10 mouse cellular contexts compared by ENCODE assay signal in the genomic region with DNA sequence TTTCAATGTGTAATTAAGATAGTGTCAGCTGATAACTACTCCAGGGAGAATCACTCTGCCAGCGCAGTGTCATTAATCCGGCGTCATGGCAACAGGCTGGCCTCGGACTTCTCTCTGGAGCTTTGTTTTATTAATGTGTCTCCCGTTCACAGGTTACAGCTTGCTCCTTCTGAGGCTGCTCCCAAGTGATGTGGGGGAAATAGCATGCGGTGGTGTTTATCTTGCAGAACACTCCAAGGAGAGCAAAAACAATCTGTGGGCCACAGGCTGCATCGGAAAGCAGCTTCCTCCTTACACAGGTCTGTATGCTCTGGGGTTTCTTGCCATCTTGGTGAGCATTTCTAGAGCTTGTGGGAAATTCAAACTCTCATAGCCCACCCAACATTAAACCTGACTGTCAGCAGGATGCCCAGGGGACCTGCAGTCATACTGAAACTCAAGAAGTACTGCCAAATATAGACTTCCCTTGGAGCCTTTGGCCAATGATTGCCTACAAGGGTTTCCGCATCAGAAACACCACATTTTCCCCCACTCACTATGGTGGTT. TPM values are rescaled to one million over a fixed set of nuclear protein-coding genes. Genes with fewer than 3 reads are reported as not detected.
DNase-seq lines count a peak whose midpoint lies in the region; ATAC-seq and TF ChIP-seq lines count a peak whose summit lies in the region.
"Had no signal": no experiment of that assay in that cellular context is flagged by ENCODE, and none has a peak within 500 bp of the region (broad histone marks: within the 10 kb centered on the region; RNA-seq: fewer than 3 reads in every experiment).

No protein-coding gene starts in this region.

- H3K27me3 ChIP-seq in forebrain, embryonic 10.5 days (ENCODE audit: poor library complexity, severe bottlenecking): no peaks in the 10 kb centered on the region
- H3K27me3 ChIP-seq in lung, postnatal 0 days (replicated peaks; ENCODE audit: insufficient read depth, low read length): no peaks in the 10 kb centered on the region

- DNase-seq in adrenal gland, adult 2 months: peak; percentile 10
- no peak for DNase-seq in adrenal gland, adult 18-20 months (ENCODE audit: low spot score in 2 of 2)
- DNase-seq in 416B (ENCODE audit: low read depth): peak; percentile 17
- peak; percentile 39 for DNase-seq in forebrain, embryonic 10.5 days (ENCODE audit: extremely low spot score, low spot score)
- no peak for DNase-seq in lung, postnatal 0 days (ENCODE audit: low spot score)
- DNase-seq in gastrocnemius, postnatal 36 days: no peak
- DNase-seq: heart, postnatal 36 days had no signal

- H3K27ac ChIP-seq in forebrain, embryonic 10.5 days: no peak overlapping the region
- no peak overlapping the region for H3K27ac ChIP-seq in lung, postnatal 0 days (ENCODE audit: low read length)
- H3K27ac ChIP-seq: limb, embryonic 12.5 days had no signal

- ATAC-seq in megakaryocyte-erythroid progenitor cell, adult 5-6 weeks (replicated peaks; ENCODE audit: low FRiP score, low TSS enrichment, poor library complexity, severe bottlenecking): 0 out of 2 replicates have a peak, but pooled peaks have one; percentile 41
- ATAC-seq in lung, postnatal 0 days: no peak
- no peak for ATAC-seq in cerebellum, adult (ENCODE audit: insufficient number of reproducible peaks, low FRiP score, low TSS enrichment)

- no peak overlapping the region for H3K4me2 ChIP-seq in lung, postnatal 0 days (replicated peaks; ENCODE audit: low read depth, low read length)
- H3K4me2 ChIP-seq: limb, embryonic 12.5 days had no signal

- H3K36me3 ChIP-seq in forebrain, embryonic 10.5 days (replicated peaks): no peaks in the 10 kb centered on the region
- H3K36me3 ChIP-seq in lung, postnatal 0 days (ENCODE audit: insufficient read depth, low read length): no peaks in the 10 kb centered on the region
- H3K36me3 ChIP-seq: limb, embryonic 12.5 days had no signal

- TF ChIP-seq EP300 in lung, postnatal 0 days (IDR thresholded peaks at IDR 0.05): no peak

- H3K9ac ChIP-seq in lung, postnatal 0 days (replicated peaks; ENCODE audit: low read depth): no peak overlapping the region
- H3K9ac ChIP-seq: limb, embryonic 12.5 days had no signal

- TF ChIP-seq CTCF in lung, postnatal 0 days (IDR thresholded peaks at IDR 0.05): no peak

- peaks cover 23% of the 10 kb centered on the region for H3K4me1 ChIP-seq in forebrain, embryonic 10.5 days
- H3K4me1 ChIP-seq in lung, postnatal 0 days (ENCODE audit: insufficient read depth, low read depth, low read length): no peaks in the 10 kb centered on the region
- H3K4me1 ChIP-seq: limb, embryonic 12.5 days had no signal

- 42% methylated on average over 8 of the region's 8 CpGs for WGBS in forebrain, embryonic 10.5 days
- WGBS in lung, postnatal 0 days: 16% methylated on average over 8 of the region's 8 CpGs

- no peak overlapping the region for H3K4me3 ChIP-seq in forebrain, embryonic 10.5 days
- H3K4me3 ChIP-seq in lung, postnatal 0 days (ENCODE audit: low read depth, low read length): no peak overlapping the region
- H3K4me3 ChIP-seq: limb, embryonic 12.5 days had no signal

- H3K9me3 ChIP-seq in forebrain, embryonic 10.5 days: no peaks in the 10 kb centered on the region
- H3K9me3 ChIP-seq in lung, postnatal 0 days (ENCODE audit: low read length): no peaks in the 10 kb centered on the region
- H3K9me3 ChIP-seq: limb, embryonic 12.5 days had no signal

- intact Hi-C loops in gastrocnemius, postnatal 36 days (cut with DNase I): no loop called here

RNA-seq across cellular contexts. Expression of a gene that starts 25.4 kb away (rescaled TPM):
- total RNA-seq in adrenal gland, adult 2 months (2021): under 1 TPM in 1 of 2 experiments, not detected in 1; 0.21 TPM
- polyA plus RNA-seq in adrenal gland, adult 2 months (2012; rRNA removed): not detected in 2 replicates
- under 1 TPM in 1 of 2 experiments, not detected in 1; 0.29 TPM for total RNA-seq in adrenal gland, adult 18-20 months (2021)
- polyA plus RNA-seq in forebrain, embryonic 10.5 days (2016; fragmentation: Nextera tagmentation; extraction: Ambion mirVana): 1.2 and 1.4 TPM in 2 replicates
- not detected in 2 replicates for total RNA-seq in megakaryocyte-erythroid progenitor cell, adult 5-6 weeks (2014; fragmentation: Nextera tagmentation)
- total RNA-seq in megakaryocyte-erythroid progenitor cell, adult 5-6 weeks (2017): not detected in 2 replicates
- polyA plus RNA-seq in lung, postnatal 0 days (2015; fragmentation: Nextera tagmentation; extraction: Ambion mirVana): not detected in 2 replicates
- not detected for total RNA-seq in gastrocnemius, postnatal 36 days (2021)
- total RNA-seq: heart, postnatal 36 days had no signal

RNA-seq across cellular contexts. Expression of a gene that starts 44.1 kb away (rescaled TPM):
- total RNA-seq in adrenal gland, adult 2 months (2021): 10 to 100 TPM; 30.1 to 37.8 TPM
- 33.8 and 37.0 TPM in 2 replicates for polyA plus RNA-seq in adrenal gland, adult 2 months (2012; rRNA removed)
- 10 to 100 TPM; 33.3 to 40.1 TPM for total RNA-seq in adrenal gland, adult 18-20 months (2021)
- 39.5 and 41.0 TPM in 2 replicates for polyA plus RNA-seq in forebrain, embryonic 10.5 days (2016; fragmentation: Nextera tagmentation; extraction: Ambion mirVana)
- total RNA-seq in megakaryocyte-erythroid progenitor cell, adult 5-6 weeks (2014; fragmentation: Nextera tagmentation): 53.1 and 58.0 TPM in 2 replicates
- total RNA-seq in megakaryocyte-erythroid progenitor cell, adult 5-6 weeks (2017): 69.0 and 72.8 TPM in 2 replicates
- 24.2 and 25.8 TPM in 2 replicates for polyA plus RNA-seq in lung, postnatal 0 days (2015; fragmentation: Nextera tagmentation; extraction: Ambion mirVana)
- 10 to 100 TPM; 14.0 to 15.8 TPM for total RNA-seq in gastrocnemius, postnatal 36 days (2021)

RNA-seq across cellular contexts. Expression of a gene that starts 59.2 kb away (rescaled TPM):
- total RNA-seq in adrenal gland, adult 2 months (2021): not detected
- not detected in 2 replicates for polyA plus RNA-seq in adrenal gland, adult 2 months (2012; rRNA removed)
- not detected for total RNA-seq in adrenal gland, adult 18-20 months (2021)
- not detected in 2 replicates for polyA plus RNA-seq in forebrain, embryonic 10.5 days (2016; fragmentation: Nextera tagmentation; extraction: Ambion mirVana)
- total RNA-seq in megakaryocyte-erythroid progenitor cell, adult 5-6 weeks (2014; fragmentation: Nextera tagmentation): not detected in 2 replicates
- not detected in 2 replicates for total RNA-seq in megakaryocyte-erythroid progenitor cell, adult 5-6 weeks (2017)
- not detected in 2 replicates for polyA plus RNA-seq in lung, postnatal 0 days (2015; fragmentation: Nextera tagmentation; extraction: Ambion mirVana)
- total RNA-seq in gastrocnemius, postnatal 36 days (2021): 1 to 10 TPM; 1.0 to 3.4 TPM
- total RNA-seq: heart, postnatal 36 days had no signal
- polyA plus RNA-seq: limb, embryonic 12.5 days had no signal

Comparison
In these comparisons a context has a peak if more than half of its experiments do, and no peak if none do; other contexts are left out.
1. DNase-seq: peak in adrenal gland, adult 2 months (single experiment), 416B (single experiment) and forebrain, embryonic 10.5 days (single experiment); none in adrenal gland, adult 18-20 months (0 of 2), lung, postnatal 0 days (single experiment) and gastrocnemius, postnatal 36 days (0 of 2).